Mouse (Mus musculus): Measurements from ENCODE around the gene Rnf144a.

DNA sequence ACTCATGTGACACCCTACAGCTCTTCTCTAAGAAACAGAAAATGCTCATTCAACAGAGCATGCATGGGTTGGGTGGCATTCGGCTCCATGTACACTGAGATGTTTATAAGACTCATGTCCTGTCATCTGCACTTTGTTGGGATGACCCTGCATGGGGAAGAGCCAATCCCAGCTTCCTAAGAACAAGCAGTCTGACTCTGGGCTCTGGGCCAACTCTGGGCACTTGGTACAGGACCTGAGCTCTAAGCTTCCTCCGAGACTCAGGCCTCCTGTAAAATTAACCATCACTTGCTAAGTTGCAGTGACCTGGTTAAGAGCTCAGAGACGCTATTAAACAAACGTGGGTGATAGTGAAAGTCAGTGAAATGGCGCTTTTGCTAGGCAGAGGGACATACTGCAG, 55.2 kb downstream of the Rnf144a start:
- TF ChIP-seq POLR2A (IDR thresholded peaks at IDR 0.05; ENCODE audit: borderline replicate concordance, extremely low read depth, insufficient read depth, insufficient read length, poor library complexity, severe bottlenecking) (no peak), CTCF (IDR thresholded peaks at IDR 0.05; ENCODE audit: borderline replicate concordance, extremely low read depth, insufficient read depth, insufficient read length) (no peak)

Measured in brain, embryonic 14.5 days (tissue).